Mouse (Mus musculus) adrenal gland, postnatal 25 days (tissue): Measurements from ENCODE around the gene Map2k6. TPM values are rescaled to one million over a fixed set of nuclear protein-coding genes. Genes with fewer than 3 reads are reported as not detected.
"Not testable (repeated sequence)": the region's sequence is repeated elsewhere in the genome, so short reads cannot be mapped to it uniquely, and the experiment has no call there.

Experiments used
- DNase-seq: peaks from one replicate; pipeline ENCODE4 v3.0.0; 2021; ENCODE audit warnings: mixed read lengths
- long read RNA-seq: library from polyadenylated mRNA; stranded (forward); transcript quantifications from one replicate; pipeline ENCODE4 v2.0.0, GENCODE M21; 2021
- total RNA-seq: library from RNA; stranded (reverse); gene quantifications from 2 replicates; pipeline ENCODE4 v1.2.3, GENCODE M21; 2021

Gene Map2k6
- total RNA-seq: 7.5 and 11.1 TPM in 2 replicates
- long read RNA-seq, transcript Map2k6-201 (12 exons, 2,068 nt): major isoform, 9 of 12 reads
- long read RNA-seq, partial matches to known transcripts: 0 of 12 reads
- long read RNA-seq, other reads (novel, unspliced or antisense): 3 of 12 reads

DNA sequence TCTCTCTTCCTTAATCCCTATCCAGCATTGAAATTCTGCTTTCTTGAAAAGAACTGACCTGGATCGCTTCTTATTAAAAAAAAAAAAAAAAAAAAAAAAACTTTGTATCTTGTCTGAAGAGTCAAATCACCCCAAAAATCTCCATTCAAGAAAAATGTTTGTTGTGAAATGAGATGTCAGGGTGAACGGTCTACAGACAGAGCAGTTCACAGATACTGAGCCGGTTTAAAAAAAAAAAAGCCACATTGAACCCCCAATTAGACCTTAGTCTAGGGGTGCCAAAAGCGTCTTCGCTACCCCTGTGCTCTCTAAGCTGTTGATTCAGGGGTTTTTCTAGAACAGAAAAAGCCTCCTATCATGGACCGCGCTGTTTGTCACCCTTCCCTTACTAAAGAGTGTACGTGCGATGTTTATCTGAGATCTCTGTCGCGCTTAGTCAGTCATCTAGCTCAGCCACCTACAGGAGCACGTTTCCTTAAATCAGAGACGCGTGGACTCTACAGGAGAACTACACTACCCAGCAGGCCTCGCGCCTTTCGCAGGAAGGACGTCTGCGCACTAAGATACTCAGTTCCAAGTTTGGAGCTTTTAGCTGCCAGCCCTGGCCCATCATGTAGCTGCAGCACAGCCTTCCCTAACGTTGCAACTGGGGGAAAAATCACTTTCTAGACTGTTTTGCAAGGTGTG is at the start of gene Map2k6:
Map2k6 (plus strand) TSS at position 570 of the 687 bp plus-strand sequence.
- peak; percentile 77 for DNase-seq

DNA sequence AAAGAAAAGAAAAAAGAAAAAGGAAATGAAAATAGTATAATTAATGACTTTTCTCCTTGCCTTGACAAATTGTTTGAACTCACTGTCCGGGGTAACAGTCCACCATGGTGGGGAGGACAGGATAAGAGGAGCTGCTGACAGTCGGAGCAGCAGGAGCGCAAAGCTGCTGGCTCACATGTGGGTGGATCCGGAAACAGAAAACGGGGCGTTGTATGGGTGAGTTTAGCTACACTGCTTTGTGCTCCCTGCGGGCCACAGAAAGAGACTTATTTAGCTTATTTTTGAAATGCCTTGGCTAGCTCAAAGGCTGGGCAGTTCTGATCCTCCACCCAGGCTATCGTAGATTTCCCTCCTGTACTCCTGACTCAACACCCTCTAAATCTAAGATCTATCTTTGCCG is 44.7 kb upstream of the Map2k6 start:
- no peak for DNase-seq

DNA sequence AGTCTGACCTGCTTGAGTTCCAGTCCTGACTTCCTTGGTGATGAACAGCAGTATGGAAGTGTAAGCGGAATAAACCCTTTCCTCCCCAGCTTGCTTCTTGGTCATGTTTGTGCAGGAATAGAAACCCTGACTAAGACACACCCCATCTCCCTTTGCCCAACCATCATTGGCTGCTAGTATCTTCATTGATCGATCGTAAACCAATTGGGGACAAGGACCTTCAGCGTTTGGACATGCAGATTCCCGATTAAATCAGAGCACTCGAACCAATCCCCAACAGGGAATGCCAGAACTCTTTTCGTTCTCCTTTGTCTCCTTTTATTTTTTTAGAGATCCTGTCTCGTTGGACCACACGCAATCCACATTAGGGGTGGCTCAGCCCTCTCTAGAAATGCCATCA is 43.8 kb upstream of the Map2k6 start:
- not testable (repeated sequence) for DNase-seq

DNA sequence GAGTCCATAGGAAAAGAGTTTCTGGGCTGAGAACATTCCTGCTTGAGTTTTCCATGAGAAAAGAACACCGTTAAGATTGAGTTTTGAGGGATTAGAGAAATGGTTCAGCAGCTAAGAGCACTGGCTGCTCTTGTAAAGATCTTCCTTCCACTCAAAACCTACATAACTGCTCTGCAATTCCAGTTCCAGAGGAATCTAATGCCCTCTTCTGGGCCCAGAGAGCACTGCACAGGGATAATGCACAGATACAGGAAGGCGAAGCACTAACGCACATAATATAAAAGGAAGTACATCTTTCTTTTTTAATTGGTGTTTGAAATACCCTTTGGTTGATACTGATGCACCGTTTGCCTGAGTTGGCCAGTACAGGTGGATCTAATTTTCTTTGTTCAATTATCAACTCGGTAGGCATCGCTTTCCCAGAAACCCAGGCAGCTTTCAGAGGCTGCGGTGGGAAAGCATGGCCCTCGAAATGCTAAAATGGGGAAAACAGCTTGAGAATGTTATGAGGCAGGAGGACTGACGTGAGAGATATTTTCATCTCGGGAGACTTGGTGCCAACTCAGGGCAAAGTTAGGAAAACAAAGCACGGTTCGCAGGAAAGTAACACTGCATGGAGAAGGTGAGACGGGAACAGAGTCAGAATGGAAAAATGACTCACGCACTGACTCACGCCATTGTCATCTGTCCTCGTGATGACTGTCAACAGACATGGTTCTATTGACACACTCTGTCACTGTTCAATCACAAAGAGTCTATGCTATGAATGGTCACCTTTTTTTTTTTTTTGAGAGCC is 41.0 kb upstream of the Map2k6 start:
- DNase-seq: peak; percentile 58

- peak; percentile 65 for DNase-seq
Measured at GRCm38 (mm10) chr11:110365016-110365415, 33.9 kb upstream of the Map2k6 start.

- DNase-seq: no peak
Measured at GRCm38 (mm10) chr11:110366902-110367301, 32.0 kb upstream of the Map2k6 start.

- DNase-seq: no peak
Measured at GRCm38 (mm10) chr11:110367638-110368037, 31.3 kb upstream of the Map2k6 start.

DNA sequence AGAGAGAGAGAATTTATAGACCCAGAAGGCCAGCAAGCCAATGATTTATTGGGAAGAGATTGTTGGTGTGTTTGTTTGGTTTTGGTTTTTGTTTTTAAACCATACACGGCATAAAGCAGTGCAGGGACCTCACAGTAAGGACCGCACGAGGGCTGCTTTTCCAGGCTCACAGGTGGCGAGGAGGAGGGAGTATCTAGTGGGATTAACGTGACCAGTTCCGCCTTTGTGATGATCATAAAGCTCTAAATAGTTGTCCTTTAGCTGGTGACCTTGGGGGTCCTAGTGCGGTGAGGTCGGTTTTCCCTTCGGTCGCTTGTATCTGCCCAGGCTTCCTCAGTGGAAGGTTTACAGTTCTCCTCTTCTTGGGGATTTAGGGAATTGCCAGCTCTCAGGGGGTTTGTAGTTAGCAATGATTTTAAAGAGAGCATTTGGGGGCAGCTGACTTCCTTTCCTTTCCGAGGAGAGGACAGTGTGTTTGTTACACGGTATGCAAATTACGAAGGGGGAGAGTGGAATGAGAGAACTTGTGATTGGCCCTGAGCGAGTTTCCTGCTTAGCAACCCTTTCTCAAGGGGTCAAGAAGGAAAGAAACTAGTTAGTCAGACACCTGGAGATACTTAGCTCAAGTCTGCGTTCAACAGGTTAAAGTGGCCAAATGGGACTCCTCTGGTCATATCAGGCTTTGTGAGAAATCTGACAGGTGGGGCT is 29.5 kb upstream of the Map2k6 start:
- no peak for DNase-seq

DNA sequence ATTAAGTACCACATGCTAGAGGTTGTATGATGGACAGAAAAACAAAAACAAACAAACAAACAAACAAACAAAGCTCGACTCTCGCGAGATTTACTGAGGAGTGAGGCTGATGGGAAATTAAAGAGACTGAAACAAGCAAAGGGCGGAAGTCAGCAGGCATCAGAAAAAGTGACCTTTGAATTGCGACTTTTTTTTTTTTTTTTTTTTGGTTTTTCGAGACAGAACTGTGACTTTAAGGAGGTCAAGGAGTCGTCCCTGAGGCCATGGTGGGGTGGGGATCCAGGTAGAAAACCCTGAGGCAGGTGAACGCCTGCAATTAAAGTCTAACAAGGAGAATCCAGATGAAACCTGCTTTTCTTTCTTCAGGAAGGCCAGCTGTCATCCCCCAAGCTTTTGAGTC is 27.1 kb upstream of the Map2k6 start:
- no peak for DNase-seq

DNA sequence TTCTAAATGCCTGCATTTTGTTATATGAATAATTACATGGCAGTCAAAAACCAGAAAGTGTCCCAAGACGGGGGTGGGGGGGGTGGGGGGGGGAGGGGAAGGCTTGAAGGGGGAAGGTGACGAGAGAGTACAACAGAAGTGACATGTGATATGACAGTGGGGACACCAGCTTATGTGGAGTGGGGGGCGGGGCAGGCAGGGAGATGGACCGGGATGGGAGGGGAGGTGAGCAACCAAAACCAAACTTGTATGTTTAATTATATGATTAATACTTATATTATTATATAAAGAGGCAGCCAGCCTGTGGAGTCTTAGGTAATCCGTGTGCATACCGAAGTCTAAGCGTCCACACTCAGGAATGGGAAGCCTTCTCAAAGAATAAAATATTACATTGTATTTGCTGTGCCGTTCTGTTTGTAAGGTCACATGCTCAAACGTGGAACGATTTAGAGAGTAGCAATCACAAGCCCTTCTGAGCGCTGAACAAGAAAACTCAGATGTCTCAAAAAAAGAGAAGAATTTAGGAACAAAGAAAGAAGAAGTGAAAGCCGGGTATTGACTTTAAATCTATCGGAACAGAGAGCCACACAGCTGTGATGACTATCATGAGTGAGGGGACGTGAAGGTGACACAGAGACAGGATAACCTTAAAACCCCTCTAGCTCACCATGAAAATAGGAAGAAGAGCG is 26.5 kb upstream of the Map2k6 start:
- no peak for DNase-seq

DNA sequence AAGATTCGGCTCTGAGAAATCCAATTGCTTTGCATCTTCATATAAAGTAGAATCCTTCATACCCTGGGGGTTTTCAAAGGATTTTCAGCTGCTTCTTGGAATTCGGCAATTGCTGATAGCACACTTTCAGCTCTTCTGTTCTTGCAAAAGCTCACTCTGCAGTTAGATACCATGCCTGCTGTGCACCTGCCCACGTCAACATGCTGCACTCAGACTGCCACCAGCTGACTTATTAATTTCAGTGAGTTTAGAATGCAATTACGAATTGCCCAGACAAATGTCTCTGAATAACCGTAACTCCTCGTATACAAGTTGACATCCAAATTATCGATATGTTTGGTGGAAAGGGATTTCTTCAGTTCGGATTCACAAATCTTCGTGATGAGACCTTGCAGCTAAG is 24.9 kb upstream of the Map2k6 start:
- DNase-seq: no peak

- DNase-seq: peak; percentile 52
Measured at GRCm38 (mm10) chr11:110379661-110380309, 19.1 kb upstream of the Map2k6 start.

DNA sequence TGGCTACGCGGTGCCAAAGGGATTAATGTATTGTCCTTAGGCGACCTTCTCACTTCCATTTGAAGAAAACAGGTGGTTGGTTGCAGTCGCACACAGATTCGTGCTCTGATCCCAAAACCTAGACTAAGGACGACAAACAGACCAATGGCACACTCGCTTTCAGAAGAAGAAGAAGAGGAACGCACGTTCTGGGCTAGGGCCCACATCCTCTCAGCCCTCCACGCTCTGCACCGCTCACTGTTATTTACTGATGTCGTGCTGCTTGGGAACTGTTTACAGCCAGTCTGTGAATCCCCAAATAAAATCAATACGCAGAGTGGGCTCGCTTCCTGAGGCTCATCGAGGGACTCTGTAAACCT is 18.6 kb upstream of the Map2k6 start:
- DNase-seq: no peak

DNA sequence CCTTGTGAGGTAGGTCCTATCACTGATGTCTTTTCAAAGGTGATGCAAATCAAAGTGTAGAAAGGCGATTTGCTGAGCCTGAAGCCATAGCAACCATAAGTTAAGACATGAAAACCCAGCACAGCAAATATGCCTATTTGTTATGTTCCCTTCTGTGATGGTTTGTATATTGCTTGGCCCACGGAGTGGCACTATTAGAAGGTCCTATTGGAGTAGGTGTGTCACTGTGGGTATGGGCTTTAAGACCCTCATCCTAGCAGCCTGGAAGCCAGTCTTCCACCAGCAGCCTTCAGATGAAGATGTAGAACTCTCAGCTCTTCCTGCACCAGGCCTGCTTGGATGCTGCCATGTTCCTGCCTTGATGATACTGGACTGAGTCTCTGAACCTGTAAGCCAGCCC is 13.4 kb upstream of the Map2k6 start:
- no peak for DNase-seq

GRCm38 (mm10) chr11:110392763-110393162 is 6.2 kb upstream of the Map2k6 start:
- DNase-seq: no peak

DNA sequence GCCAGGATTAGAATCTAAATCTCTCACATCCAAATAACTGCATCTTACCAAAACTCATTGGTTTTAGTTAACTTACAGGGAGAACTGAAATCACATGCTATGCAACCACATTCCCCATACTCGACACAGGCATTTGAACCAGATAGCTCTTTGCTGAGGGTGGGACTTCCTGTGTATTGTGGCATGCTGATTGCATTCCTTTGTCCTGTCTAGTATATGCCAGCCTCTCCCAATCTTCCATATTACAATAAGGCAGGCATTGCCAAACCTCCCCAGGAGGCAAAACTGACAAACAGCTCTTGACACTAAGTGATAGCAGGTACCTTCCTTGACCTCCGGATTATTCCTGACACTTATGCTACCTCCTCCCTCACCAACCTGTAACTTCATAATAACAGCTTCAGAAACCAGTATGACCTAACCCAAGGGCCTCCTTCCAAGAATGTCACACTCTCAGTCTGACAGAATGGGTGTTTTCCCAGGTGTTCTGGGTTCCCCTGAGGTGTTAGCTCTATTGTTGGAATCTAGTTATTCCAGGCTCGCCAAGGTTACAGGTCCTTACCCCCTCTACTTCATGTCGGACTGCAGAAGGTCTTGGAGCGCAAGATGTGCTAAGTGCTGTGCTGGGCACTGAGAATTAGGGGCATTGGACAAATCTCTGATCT is 4.0 kb upstream of the Map2k6 start:
- DNase-seq: no peak

GRCm38 (mm10) chr11:110396085-110396484 is 2.8 kb upstream of the Map2k6 start:
- no peak for DNase-seq

- no peak for DNase-seq
Measured at GRCm38 (mm10) chr11:110399240-110400150, 573 bp downstream of the Map2k6 start.

- no peak for DNase-seq
Measured at GRCm38 (mm10) chr11:110400283-110400682, 1.4 kb downstream of the Map2k6 start.

DNA sequence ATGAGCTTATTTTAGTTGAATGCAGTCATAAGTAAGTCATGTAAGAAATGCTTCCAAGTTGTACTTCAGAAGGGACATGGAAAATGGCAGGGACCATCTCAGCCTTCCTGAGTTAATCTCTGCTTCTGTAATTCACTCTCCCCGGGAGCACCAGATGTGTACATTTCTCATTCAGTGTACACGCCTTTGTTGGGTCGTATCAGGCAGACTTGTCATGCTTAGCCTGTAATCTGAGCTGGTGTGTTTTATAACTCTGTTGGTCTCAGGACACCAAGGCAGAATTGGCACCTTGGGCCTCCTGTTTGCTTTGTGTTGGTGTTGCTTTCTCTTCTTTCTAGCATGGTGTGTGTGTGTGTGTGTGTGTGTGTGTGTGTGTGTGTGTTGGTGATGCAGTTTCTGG is 3.7 kb downstream of the Map2k6 start:
- DNase-seq: no peak
